Mouse (Mus musculus) testis, adult 2 months (tissue): ENCODE data around the gene Upk3a. TPM values are rescaled to one million over a fixed set of nuclear protein-coding genes. Genes with fewer than 3 reads are reported as not detected.

Source experiments
- H3K27ac ChIP-seq: fragments of 200-500 bp; 2 replicates; pipeline ENCODE4 v1.5.1; 2012; ENCODE audit warnings: low read depth, low read length; ENCODE audit not compliant: control insufficient read depth, insufficient read depth
- H3K27me3 ChIP-seq: fragments of 200-500 bp; 2 replicates; pipeline ENCODE4 v1.6.1; 2012; ENCODE audit warnings: mild to moderate bottlenecking, low read length, moderate library complexity; ENCODE audit not compliant: control insufficient read depth, insufficient read depth
- H3K36me3 ChIP-seq: fragments of 200-500 bp; 2 replicates; pipeline ENCODE4 v1.6.1; 2012; ENCODE audit warnings: mild to moderate bottlenecking, low read length; ENCODE audit not compliant: control insufficient read depth, insufficient read depth
- H3K4me1 ChIP-seq: fragments of 200-500 bp; 2 replicates; pipeline ENCODE4 v1.6.1; 2012; ENCODE audit warnings: low read length; ENCODE audit not compliant: control insufficient read depth, insufficient read depth
- H3K4me3 ChIP-seq: fragments of 200-500 bp; 2 replicates; pipeline ENCODE4 v1.5.1; 2012; ENCODE audit warnings: low read depth, mild to moderate bottlenecking, low read length, moderate library complexity, mixed read lengths; ENCODE audit not compliant: control insufficient read depth
- CTCF ChIP-seq: fragments of 200-500 bp; IDR thresholded peaks from 2 replicates; pipeline ENCODE4 v1.5.1; 2012; ENCODE audit warnings: low read depth, mild to moderate bottlenecking, inconsistent platforms, low read length, moderate library complexity; ENCODE audit not compliant: control insufficient read depth, insufficient read depth, insufficient replicate concordance
- POLR2A ChIP-seq: fragments of 200-500 bp; IDR thresholded peaks from 2 replicates; pipeline ENCODE4 v1.6.1; 2012; ENCODE audit warnings: low read depth, mild to moderate bottlenecking, inconsistent platforms, low read length, moderate library complexity; ENCODE audit not compliant: control insufficient read depth
- polyA plus RNA-seq: library from polyadenylated mRNA; depleted of rRNA; stranded (reverse); fragments of >200 nt; gene quantifications from 2 replicates; pipeline ENCODE4 v1.2.3, GENCODE M21; 2012

Upk3a gene
- polyA plus RNA-seq, 1 experiment: 1.1 TPM

DNA sequence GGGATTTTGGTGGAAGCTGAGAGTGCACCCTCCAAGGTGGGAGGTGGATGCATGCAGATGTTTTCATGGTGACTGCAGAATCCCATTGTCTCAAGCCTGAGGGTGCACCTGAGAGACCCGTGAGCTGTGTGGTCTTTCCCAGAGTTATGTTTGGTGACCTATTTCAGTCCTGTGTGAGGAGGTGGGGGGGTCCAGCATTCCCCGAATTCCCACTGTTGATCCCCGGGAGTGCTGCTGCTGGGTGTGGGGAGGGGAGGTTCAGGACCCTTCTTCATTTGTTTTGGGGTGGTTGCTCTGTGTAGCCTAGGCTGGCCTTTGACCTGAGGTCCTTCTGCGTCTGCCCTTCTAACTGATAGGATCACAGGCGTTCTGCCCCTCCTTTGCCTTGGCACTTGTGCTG, 26.8 kb downstream of the Upk3a start:
- no peak overlapping the region for H3K4me3 ChIP-seq
- no peak for TF ChIP-seq CTCF
- no peak for TF ChIP-seq POLR2A
- no peak overlapping the region for H3K27ac ChIP-seq
- peaks cover 3% of the 10 kb centered on the region; the same call in 1 of the 2 replicates for H3K36me3 ChIP-seq
- no peaks in the 10 kb centered on the region for H3K27me3 ChIP-seq
- H3K4me1 ChIP-seq: peaks cover 2% of the 10 kb centered on the region; the same call in 1 of the 2 replicates

DNA sequence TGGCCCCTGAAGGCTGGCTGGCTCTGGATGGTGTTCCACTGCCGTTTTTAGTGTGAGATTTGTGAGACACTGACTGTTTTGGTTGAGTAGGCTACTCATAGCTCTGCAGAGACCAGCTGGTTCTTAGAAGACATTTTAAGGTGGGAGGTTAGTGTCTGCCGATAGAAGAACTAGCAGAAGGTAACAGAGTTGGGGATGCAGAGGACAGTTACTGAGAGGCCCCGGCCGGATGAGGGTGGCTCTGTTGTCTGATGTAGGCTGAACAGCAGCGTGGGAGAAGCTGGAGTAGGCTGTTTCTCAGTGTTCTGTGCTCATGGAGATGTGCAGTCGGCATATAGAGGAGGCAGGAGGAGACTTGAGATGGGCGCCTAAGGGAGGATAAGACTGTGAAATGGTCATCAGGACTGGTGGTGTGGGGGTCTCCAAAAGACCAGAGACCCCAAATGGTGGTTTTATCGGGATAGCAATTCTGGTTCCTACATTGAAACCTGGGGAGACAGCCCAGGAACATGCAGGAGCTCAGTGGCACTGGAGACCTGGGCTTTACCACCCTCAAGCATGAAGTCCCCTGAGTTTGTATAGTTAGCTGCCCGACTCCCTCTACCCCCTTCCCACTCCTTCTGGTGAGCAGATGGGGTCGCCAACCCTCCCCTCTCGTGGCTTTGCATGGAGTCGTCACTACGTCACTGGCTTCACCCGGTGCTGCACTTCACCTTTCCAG, 29.4 kb downstream of the Upk3a start:
- peaks cover 5% of the 10 kb centered on the region for H3K36me3 ChIP-seq

DNA sequence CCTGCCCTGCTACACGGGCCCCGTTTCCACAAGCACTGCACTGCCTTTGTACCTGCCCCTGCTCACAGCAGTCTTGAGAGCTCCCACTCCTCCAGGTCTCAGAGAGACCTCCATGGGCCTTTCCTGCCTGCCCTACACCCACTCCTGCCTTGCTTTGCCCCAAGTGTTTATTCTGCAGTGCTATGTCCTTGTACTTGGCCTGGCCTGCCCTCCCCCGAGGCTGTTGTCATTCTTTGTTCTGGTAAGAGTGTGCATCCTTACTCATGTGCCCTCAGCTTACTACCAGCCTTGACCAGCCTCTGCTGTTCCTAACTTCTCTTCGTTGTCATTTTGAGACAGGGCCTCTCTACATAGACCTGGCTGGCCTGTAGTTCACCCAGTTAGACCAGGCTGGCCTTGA, 30.9 kb downstream of the Upk3a start:
- H3K36me3 ChIP-seq: peaks cover 5% of the 10 kb centered on the region
- no peaks in the 10 kb centered on the region for H3K27me3 ChIP-seq
- no peaks in the 10 kb centered on the region; the same call in 1 of the 2 replicates for H3K4me1 ChIP-seq
- H3K27ac ChIP-seq: no peak overlapping the region
- H3K4me3 ChIP-seq: no peak overlapping the region
- no peak for TF ChIP-seq POLR2A
- no peak for TF ChIP-seq CTCF

More for the DNA sequence above, 29.4 kb downstream of the Upk3a start:
- no peak for TF ChIP-seq POLR2A
- TF ChIP-seq CTCF: no peak
- no peak overlapping the region for H3K27ac ChIP-seq
- no peak overlapping the region for H3K4me3 ChIP-seq
- H3K27me3 ChIP-seq: no peaks in the 10 kb centered on the region
- H3K4me1 ChIP-seq: no peaks in the 10 kb centered on the region; the same call in 1 of the 2 replicates

DNA sequence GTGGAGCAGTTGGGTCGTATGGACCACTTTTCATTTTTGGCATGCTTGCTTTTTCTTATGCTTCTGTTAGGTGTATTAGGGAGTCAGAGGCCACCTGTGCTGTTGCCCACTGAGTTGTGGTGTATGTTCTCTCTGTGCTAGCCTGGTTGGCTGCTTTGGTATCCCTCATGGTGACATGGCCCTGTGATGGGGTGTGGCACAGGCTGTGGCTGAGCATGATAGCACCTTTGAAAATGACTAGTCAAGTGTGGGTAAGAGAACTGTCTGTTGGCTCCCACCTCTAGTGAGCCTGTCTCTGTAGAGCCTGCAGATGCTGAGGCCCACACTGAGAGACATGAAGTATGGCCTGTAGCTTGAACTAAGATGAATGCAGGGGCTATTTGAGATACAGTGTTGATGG, 32.8 kb downstream of the Upk3a start:
- H3K4me1 ChIP-seq: no peaks in the 10 kb centered on the region
- H3K4me3 ChIP-seq: no peak overlapping the region
- H3K27me3 ChIP-seq: no peaks in the 10 kb centered on the region
- peaks cover 5% of the 10 kb centered on the region for H3K36me3 ChIP-seq
- TF ChIP-seq CTCF (no peak), POLR2A (no peak)
- H3K27ac ChIP-seq: no peak overlapping the region

DNA sequence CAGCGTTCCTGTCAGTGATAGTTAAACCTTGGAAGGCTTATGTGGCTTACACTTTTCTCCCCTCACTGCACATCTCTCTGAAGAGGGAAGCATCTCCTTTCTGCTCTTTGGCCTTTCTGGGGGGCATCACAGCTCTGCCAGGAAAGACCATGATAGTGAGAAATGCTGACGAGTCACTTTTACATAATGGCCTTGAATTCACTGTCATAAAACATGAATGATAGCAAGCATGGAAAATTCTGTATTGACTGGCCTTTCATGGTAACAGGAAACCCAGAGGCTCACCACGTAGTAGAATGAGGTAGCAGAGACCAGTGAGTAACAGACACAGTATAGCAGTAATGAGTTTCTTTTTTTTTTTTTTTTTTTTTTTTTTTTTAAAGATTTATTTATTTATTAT, 37.2 kb downstream of the Upk3a start:
- Histone ChIP-seq H3K4me3 (no peak overlapping the region), H3K27ac (no peak overlapping the region), H3K27me3 (no peaks in the 10 kb centered on the region), H3K4me1 (no peaks in the 10 kb centered on the region), H3K36me3 (peaks cover 2% of the 10 kb centered on the region)
- TF ChIP-seq POLR2A: no peak
- no peak for TF ChIP-seq CTCF

DNA sequence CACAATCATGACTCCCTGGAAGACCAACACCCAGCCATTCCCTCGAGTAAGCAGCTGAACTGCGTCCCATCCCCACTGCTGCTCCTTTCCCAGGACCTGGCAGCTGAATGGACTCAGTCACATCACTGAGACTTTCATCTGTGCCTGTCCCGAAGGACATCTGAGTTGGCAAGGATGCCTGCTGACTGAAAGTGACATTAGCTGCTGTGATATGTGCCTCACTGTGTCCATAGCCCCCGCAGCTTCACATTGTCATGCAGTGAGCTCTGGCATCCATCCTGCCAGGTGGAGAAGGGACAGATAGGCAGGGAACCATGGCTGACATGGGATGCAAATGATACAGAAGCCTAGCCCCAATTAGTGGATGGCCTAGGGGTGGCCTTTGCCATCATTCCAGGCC, 38.2 kb downstream of the Upk3a start:
- H3K4me3 ChIP-seq: peak overlapping the region; percentile 66
- no peaks in the 10 kb centered on the region; the same call in none of the 2 replicates for H3K36me3 ChIP-seq
- no peak for TF ChIP-seq POLR2A
- TF ChIP-seq CTCF: no peak
- H3K4me1 ChIP-seq: no peaks in the 10 kb centered on the region
- H3K27me3 ChIP-seq: no peaks in the 10 kb centered on the region
- no peak overlapping the region for H3K27ac ChIP-seq

DNA sequence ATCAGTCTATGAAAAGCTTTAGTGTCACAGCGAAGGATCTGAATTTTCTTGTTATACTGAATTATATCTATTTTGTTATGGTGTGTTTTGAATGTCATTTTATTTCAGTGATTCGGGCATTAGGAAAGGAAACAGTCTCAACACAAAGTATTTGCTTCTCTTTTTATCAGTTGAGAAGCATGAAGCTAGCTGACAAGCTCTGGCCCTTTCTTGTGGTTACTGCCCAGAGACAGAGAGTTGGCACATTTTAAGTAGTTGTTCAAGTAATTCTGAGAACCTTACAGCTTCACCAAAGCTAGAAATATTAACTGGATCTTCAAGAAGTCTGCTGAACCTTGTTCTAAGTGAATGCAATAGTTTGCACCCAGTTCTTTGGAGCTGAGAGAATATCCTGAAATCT, 46.5 kb downstream of the Upk3a start:
- Histone ChIP-seq H3K27ac (no peak overlapping the region), H3K4me3 (no peak overlapping the region), H3K36me3 (peaks cover 2% of the 10 kb centered on the region), H3K27me3 (no peaks in the 10 kb centered on the region), H3K4me1 (no peaks in the 10 kb centered on the region)
- no peak for TF ChIP-seq POLR2A
- TF ChIP-seq CTCF: no peak
